Mouse (Mus musculus) heart, embryonic 16.5 days (tissue): ENCODE measurements around the gene Nfkbia. TPM values are rescaled to one million over a fixed set of nuclear protein-coding genes. Genes with fewer than 3 reads are reported as not detected.

Experiments used
- ATAC-seq: fragments of 200-750 bp; cut with Nextera tagmentation; replicated peaks from 2 replicates; pipeline ENCODE4 v1.8.0; 2017; ENCODE audit warnings: moderate number of reproducible peaks; ENCODE audit not compliant: insufficient read depth, low FRiP score; ENCODE audit errors: extremely low read depth
- H3K27ac ChIP-seq: fragments of 300-500 bp; sonication (generic); 2 replicates; pipeline ENCODE4 v1.5.1; 2014; ENCODE audit warnings: mild to moderate bottlenecking, low read length, control low read depth, moderate library complexity
- H3K27me3 ChIP-seq: fragments of 300-500 bp; sonication (generic); 2 replicates; pipeline ENCODE4 v1.6.1; 2014; ENCODE audit warnings: low read length, mixed read lengths; ENCODE audit not compliant: control insufficient read depth, insufficient read depth
- H3K36me3 ChIP-seq: fragments of 300-500 bp; sonication (generic); 2 replicates; pipeline ENCODE4 v1.6.1; 2014; ENCODE audit not compliant: control insufficient read depth, insufficient read depth
- H3K4me1 ChIP-seq: fragments of 300-500 bp; sonication (generic); 2 replicates; pipeline ENCODE4 v1.6.1; 2014; ENCODE audit warnings: low read length, mixed read lengths; ENCODE audit not compliant: control insufficient read depth, insufficient read depth
- H3K4me2 ChIP-seq: fragments of 300-500 bp; sonication (generic); 2 replicates; pipeline ENCODE4 v1.6.1; 2014; ENCODE audit warnings: low read depth, mild to moderate bottlenecking, control low read depth, low read length
- H3K4me3 ChIP-seq: fragments of 300-500 bp; sonication (generic); 2 replicates; pipeline ENCODE4 v1.5.1; 2014; ENCODE audit warnings: mild to moderate bottlenecking, control low read depth, low read length
- H3K9ac ChIP-seq: fragments of 300-500 bp; sonication (generic); 2 replicates; pipeline ENCODE4 v1.6.1; 2014; ENCODE audit warnings: low read length, control low read depth
- H3K9me3 ChIP-seq: fragments of 300-500 bp; sonication (generic); replicated peaks from 2 replicates; pipeline ENCODE4 v1.6.1; 2016; ENCODE audit warnings: low read length; ENCODE audit not compliant: control insufficient read depth
- WGBS: fragments of 180-500 bp; shearing (Covaris S2); extraction: QIAGEN DNeasy Blood & Tissue Kit; methylation state at CpG from one replicate; pipeline ENCODE4 v1.1.7; 2014; 5-methylcytosine and 5-hydroxymethylcytosine counted together
- polyA plus RNA-seq: library from polyadenylated mRNA; unstranded; fragments of >200 nt; fragmentation: Nextera tagmentation; extraction: Ambion mirVana; gene quantifications from 2 replicates; pipeline ENCODE4 v1.2.1, GENCODE M21; 2015

The Nfkbia gene
- polyA plus RNA-seq, result 80.8 and 85.9 TPM in 2 replicates

DNA sequence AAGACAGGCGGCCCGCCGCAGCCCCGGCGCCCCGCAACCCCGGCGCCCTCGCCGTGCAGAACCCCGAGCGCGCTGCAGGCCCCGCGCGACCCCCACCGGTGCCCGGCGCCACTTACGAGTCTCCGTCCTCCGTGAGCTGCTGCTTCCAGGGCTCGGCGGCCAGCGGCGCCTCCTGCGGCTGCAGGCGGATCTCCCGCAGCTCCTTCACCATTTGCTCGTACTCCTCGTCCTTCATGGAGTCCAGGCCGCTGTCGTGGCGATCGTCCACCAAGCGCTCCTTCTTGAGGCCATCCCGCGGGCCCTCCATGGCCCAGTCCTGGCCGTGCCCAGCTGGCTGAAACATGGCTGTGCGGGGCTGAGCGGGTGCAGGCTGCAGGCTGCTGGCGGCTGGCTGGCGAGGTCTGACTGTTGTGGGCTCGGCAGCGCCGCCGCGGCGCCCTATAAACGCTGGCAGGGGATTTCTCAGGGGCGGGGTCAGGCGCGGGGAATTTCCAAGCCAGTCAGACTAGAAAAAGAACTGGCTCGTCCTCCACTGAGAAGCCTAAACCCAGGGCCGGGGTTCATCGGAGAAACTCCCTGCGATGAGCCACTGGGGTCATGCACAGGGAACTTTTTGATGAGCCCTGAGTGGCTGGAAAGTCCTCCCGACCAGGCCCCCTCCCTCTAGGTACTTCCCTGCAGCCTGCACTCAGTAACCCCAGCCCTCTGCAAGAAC lies at the start of gene Nfkbia:
Nfkbia (minus strand) TSS at position 464 of the 715 bp plus-strand sequence.
- peak within 1 kb of the TSS; percentile 90 for H3K4me2 ChIP-seq
- H3K27me3 ChIP-seq, result no peaks in the 10 kb centered on the region
- ATAC-seq, result peak; percentile 80
- H3K27ac ChIP-seq, result peak within 1 kb of the TSS; percentile 100
- peaks cover 31% of the 10 kb centered on the region for H3K36me3 ChIP-seq
- no peaks in the 10 kb centered on the region for H3K9me3 ChIP-seq
- peaks cover 24% of the 10 kb centered on the region for H3K4me1 ChIP-seq
- peak within 1 kb of the TSS; percentile 97 for H3K9ac ChIP-seq
- under 1% methylated on average over 45 of the region's 58 CpGs for WGBS
- peak within 1 kb of the TSS; percentile 81 for H3K4me3 ChIP-seq

GRCm38 (mm10) chr12:55539157-55539556 lies 46.7 kb upstream of the Nfkbia start:
- ATAC-seq, result no peak
- no peak overlapping the region for H3K9ac ChIP-seq
- H3K27ac ChIP-seq, result no peak overlapping the region
- H3K4me2 ChIP-seq, result no peak overlapping the region
- no peaks in the 10 kb centered on the region for H3K9me3 ChIP-seq
- 60% methylated on average over 8 of the region's 8 CpGs for WGBS
- H3K36me3 ChIP-seq, result no peaks in the 10 kb centered on the region
- no peak overlapping the region for H3K4me3 ChIP-seq
- peaks cover 8% of the 10 kb centered on the region for H3K27me3 ChIP-seq
- H3K4me1 ChIP-seq, result no peaks in the 10 kb centered on the region

- no peak for ATAC-seq
- no peaks in the 10 kb centered on the region for H3K36me3 ChIP-seq
- 84% methylated on average over 1 of the region's 1 CpGs for WGBS
Observed at GRCm38 (mm10) chr12:55538328-55538971, 46.0 kb upstream of the Nfkbia start.

DNA sequence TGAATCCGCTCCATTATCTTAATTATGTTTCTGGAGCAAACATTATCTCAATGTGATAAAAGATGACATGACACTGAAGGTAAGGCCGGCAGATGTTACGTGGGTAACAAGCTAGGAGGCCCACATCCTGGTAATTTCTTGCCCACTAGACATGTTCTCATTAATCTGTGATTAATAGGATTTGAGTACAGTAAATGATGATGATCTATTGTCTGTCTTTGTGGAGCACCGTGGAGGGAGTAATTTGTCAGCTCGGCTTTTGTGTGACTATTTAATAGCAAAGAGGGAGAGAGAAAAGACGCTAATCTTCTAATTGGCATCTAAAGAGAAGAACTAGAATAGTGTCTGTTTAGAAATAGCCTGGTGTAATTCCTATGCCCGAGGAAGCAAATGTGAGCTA lies 45.3 kb upstream of the Nfkbia start:
- Histone ChIP-seq H3K27me3 (peaks cover 8% of the 10 kb centered on the region), H3K4me2 (no peak overlapping the region), H3K9me3 (no peaks in the 10 kb centered on the region), H3K4me1 (no peaks in the 10 kb centered on the region), H3K36me3 (no peaks in the 10 kb centered on the region), H3K9ac (no peak overlapping the region), H3K27ac (no peak overlapping the region), H3K4me3 (no peak overlapping the region)
- ATAC-seq, result no peak
- 65% methylated on average over 7 of the region's 7 CpGs for WGBS

More at GRCm38 (mm10) chr12:55538328-55538971, 46.0 kb upstream of the Nfkbia start:
- Histone ChIP-seq H3K4me3 (no peak overlapping the region), H3K27me3 (peaks cover 8% of the 10 kb centered on the region), H3K9ac (no peak overlapping the region), H3K9me3 (no peaks in the 10 kb centered on the region), H3K4me1 (no peaks in the 10 kb centered on the region), H3K4me2 (no peak overlapping the region), H3K27ac (no peak overlapping the region)

DNA sequence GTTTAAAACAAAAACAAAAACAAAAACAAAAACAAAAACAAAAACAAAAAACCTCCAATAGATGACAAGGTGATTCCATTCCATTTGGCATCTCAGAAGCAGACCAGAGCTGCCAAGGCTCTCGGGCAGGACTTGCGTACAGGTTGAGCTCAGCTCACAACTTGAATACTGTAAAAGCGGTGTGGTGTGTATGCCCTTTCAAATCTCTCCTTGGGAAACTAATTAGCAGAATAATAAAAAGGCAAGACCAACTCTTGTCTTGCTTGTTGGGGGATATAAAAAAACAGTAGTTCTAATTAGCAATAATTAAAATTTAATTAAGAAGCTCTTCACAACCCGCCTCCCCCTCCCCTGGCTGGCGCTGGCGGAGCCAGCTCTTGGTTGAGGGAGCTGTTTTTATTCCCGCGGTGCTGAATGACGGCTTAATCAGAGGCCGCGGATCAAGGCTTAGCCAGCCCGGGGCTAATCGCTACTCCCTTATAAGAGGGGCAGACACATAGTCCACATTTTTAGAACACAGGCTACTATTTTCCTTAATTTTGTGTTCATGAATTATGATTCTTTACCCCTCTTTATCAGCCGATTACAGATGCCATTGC lies 44.2 kb upstream of the Nfkbia start:
- H3K4me3 ChIP-seq, result no peak overlapping the region
- 10% methylated on average over 14 of the region's 14 CpGs for WGBS
- no peak overlapping the region for H3K9ac ChIP-seq
- H3K36me3 ChIP-seq, result no peaks in the 10 kb centered on the region
- H3K4me1 ChIP-seq, result no peaks in the 10 kb centered on the region
- H3K27ac ChIP-seq, result no peak overlapping the region
- no peak overlapping the region for H3K4me2 ChIP-seq
- H3K9me3 ChIP-seq, result no peaks in the 10 kb centered on the region
- no peak for ATAC-seq
- peaks cover 8% of the 10 kb centered on the region for H3K27me3 ChIP-seq

- 62% methylated on average over 15 of the region's 15 CpGs for WGBS
- Histone ChIP-seq H3K36me3 (no peaks in the 10 kb centered on the region), H3K27me3 (no peaks in the 10 kb centered on the region), H3K4me1 (no peaks in the 10 kb centered on the region), H3K27ac (no peak overlapping the region), H3K9ac (no peak overlapping the region), H3K4me2 (no peak overlapping the region), H3K9me3 (0 out of 2 replicates have a peak, but pooled peaks cover 4% of the 10 kb centered on the region), H3K4me3 (no peak overlapping the region)
- ATAC-seq, result no peak
Observed at GRCm38 (mm10) chr12:55526983-55527752, 34.7 kb upstream of the Nfkbia start.

DNA sequence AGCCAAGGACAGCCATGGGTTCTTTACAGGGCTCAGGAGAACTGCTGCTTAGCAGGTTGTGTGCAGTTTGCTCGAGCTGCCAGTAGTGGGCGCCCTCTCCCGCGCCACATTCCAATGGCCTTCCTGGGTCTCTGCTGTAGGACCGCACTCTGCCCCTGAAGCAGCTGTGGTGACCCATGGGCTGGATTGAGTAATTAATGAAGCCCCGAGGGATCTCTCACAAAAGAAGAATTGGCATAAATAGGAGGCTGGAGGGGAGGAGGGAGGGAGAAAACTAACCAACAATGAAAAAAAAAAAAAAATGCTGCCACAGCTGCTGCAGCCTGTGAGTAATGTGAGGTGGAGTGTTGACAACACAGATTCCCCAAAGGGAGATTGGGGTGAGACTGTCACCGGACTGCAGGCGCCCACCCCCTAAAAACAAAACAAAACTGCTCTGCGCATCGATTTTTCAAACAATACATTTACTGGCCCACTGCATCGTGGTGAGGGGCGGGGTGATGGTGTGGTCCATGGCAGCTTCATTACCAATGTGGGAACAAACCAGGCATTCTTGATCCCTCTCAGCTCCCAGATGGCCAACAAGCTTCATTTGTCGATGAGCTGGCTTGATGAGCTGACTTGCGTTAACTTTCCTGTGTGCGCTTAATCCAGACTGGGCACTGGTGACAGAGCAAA lies 25.8 kb upstream of the Nfkbia start:
- H3K27ac ChIP-seq, result no peak overlapping the region
- H3K36me3 ChIP-seq, result no peaks in the 10 kb centered on the region
- H3K9me3 ChIP-seq, result no peaks in the 10 kb centered on the region
- WGBS, result 48% methylated on average over 15 of the region's 15 CpGs
- ATAC-seq, result no peak
- no peak overlapping the region for H3K4me3 ChIP-seq
- no peak overlapping the region for H3K4me2 ChIP-seq
- H3K9ac ChIP-seq, result no peak overlapping the region
- H3K27me3 ChIP-seq, result no peaks in the 10 kb centered on the region
- no peaks in the 10 kb centered on the region for H3K4me1 ChIP-seq

DNA sequence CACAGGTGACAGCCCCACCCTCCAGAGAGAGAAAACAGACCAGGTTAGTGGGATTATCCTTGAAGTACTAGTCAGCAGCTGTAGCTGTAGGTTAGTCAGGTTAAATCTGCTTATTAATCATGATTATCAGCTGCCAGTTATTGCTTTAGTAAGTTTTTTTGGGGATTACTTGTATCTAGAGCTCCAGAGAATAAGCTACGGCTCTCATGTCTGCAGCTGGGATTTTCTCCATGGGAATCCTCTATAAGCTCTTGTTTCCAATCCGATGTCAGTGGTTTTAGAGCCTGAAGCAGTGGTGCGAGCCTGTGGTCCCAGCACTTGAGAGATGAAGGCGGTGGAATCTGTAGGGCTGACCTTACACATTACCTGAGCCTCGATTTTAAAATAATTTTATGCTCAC lies 16.4 kb upstream of the Nfkbia start:
- no peak overlapping the region for H3K4me3 ChIP-seq
- no peaks in the 10 kb centered on the region for H3K27me3 ChIP-seq
- no peak overlapping the region for H3K9ac ChIP-seq
- no peak for ATAC-seq
- no peaks in the 10 kb centered on the region for H3K36me3 ChIP-seq
- no peaks in the 10 kb centered on the region for H3K4me1 ChIP-seq
- WGBS, result 79% methylated on average over 5 of the region's 5 CpGs
- H3K4me2 ChIP-seq, result no peak overlapping the region
- no peaks in the 10 kb centered on the region for H3K9me3 ChIP-seq
- H3K27ac ChIP-seq, result no peak overlapping the region
